Mouse (Mus musculus): Measurements from ENCODE around the gene 2610042L04Rik.
"Not testable (repeated sequence)": the region's sequence is repeated elsewhere in the genome, so short reads cannot be mapped to it uniquely, and the experiment has no call there.

The 2610042L04Rik gene

GRCm38 (mm10) chr14:4334476-4335080 lies at the start of gene 2610042L04Rik:
2610042L04Rik (plus strand) TSS chr14:4334763.
- not testable (repeated sequence) for DNase-seq (ENCODE audit: low spot score in 2 of 2)

DNA sequence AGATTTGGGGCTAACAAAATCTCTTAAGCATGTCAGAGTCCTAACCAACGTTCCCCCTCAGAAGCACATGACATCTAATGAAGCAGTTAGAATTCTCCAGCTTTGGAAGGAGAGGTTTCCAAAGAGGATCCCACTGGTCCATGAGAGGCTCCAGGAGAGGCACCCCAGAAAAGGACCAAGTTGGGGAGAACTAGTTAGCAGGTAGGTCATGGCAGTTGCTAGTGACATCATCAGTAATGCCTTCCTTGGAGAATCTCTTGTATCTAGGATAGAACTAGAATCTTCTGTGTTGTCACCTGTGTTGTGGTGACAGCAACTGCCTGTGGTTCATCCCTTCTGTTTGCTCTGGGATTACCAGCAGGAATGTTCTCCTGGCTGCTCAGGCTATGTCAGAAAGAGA lies 17.6 kb upstream of the 2610042L04Rik start, which contains the start of gene Gm3149:
Gene Gm3149, plus strand, starts transcription at position 301 of the 400 bp plus-strand sequence.
- DNase-seq (ENCODE audit: low spot score in 2 of 2), result not testable (repeated sequence)

- DNase-seq (ENCODE audit: low spot score in 2 of 2), result not testable (repeated sequence)
Measured at GRCm38 (mm10) chr14:4335506-4335905, 943 bp downstream of the 2610042L04Rik start.

DNA sequence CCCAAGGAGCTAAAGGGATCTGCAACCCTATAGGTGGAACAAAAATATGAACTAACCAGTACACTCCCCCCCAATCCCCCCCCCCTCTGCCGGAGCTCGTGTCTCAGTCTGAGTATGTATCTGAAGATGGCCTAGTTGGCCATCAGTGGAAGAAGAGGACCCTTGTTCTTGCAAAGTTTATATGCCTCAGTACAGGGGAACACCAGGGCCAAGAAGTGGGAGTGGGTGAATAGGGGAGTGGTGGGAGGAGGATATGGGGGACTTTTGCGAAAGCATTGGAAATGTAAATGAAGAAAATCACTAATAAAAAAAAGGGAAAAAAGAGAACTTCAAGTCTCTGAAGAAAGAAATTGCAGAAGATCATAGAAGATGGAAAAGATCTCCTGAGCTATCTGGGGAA lies 34.4 kb downstream of the 2610042L04Rik start:
- not testable (repeated sequence) for DNase-seq (ENCODE audit: low spot score in 2 of 2)

DNA sequence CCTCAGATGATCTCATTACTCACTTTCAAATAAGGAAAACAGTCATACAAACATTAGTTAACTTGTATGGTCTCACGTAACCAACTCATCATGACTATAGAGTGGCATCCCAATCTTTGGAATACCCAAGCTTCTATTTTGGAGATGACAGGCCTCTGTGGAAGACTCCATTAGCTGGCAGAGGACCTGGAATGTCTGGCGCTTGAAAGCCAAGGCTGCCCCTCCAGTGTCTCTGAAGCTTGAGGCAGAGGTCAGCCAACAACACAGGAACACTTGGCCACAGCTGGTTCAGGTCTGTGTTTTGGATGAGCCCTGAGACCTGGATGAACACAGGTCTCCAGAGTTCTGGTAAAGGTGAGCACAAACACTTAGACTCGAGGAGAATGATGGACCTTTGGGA lies 35.1 kb downstream of the 2610042L04Rik start:
- not testable (repeated sequence) for DNase-seq (ENCODE audit: low spot score in 2 of 2)

GRCm38 (mm10) chr14:4377871-4378270 lies 43.3 kb downstream of the 2610042L04Rik start:
- not testable (repeated sequence) for DNase-seq (ENCODE audit: low spot score in 2 of 2)

GRCm38 (mm10) chr14:4385606-4386005 lies 51.0 kb downstream of the 2610042L04Rik start:
- DNase-seq (ENCODE audit: low spot score in 2 of 2), result not testable (repeated sequence)

GRCm38 (mm10) chr14:4392841-4393530 lies 58.4 kb downstream of the 2610042L04Rik start:
- not testable (repeated sequence) for DNase-seq (ENCODE audit: low spot score in 2 of 2)

- not testable (repeated sequence) for DNase-seq (ENCODE audit: low spot score in 2 of 2)
Measured at GRCm38 (mm10) chr14:4397226-4397625, 62.7 kb downstream of the 2610042L04Rik start, which contains the start of gene Gm3159. Gm3159 (plus strand) TSS chr14:4397526.

- DNase-seq (ENCODE audit: low spot score in 2 of 2), result not testable (repeated sequence)
Measured at GRCm38 (mm10) chr14:4398624-4399023, 64.1 kb downstream of the 2610042L04Rik start.

DNA sequence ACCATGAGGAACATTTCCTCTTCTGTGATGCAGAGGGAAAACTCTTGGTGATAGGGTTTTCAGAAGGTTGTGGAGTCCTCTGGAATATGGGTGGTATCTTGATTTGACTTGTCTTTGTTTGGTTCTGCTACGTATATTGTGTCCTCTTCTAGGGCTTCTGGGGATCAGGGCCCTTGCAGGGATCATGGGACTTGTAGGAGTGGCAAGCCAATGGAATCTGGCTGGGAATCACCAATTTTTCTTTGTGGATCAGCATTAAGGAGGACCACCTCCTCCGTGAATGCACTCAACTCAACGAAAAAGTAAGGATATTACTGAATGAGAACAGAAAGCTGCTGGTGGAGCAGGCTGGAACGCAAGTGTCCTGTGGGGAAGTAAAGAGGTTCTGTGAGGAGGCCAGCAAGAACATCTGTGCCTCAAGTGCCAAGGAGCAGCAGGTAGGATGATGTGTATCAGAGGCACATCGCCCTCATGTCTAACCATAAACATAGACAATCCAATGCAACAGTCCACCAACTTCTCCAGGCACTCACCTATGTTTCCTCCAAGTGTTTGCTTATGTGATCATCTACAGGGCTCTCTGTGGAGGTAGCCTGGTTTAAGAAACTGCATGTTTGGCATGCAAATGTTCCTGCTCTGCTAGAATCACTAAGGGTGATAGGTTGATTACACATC lies 65.7 kb downstream of the 2610042L04Rik start:
- DNase-seq (ENCODE audit: low spot score in 2 of 2), result not testable (repeated sequence)

- not testable (repeated sequence) for DNase-seq (ENCODE audit: low spot score in 2 of 2)
Measured at GRCm38 (mm10) chr14:4401245-4401644, 66.7 kb downstream of the 2610042L04Rik start.

- DNase-seq (ENCODE audit: low spot score in 2 of 2), result not testable (repeated sequence)
Measured at GRCm38 (mm10) chr14:4403840-4404239, 69.3 kb downstream of the 2610042L04Rik start.
